Mouse (Mus musculus) olfactory bulb, adult 2 months (tissue): ENCODE results near the gene Micall1.

ENCODE experiments used
- CTCF ChIP-seq: fragments of 200-500 bp; IDR thresholded peaks from 2 replicates; pipeline ENCODE4 v1.5.1; 2012; ENCODE audit warnings: low read depth, mild to moderate bottlenecking, low read length, moderate library complexity; ENCODE audit not compliant: insufficient read depth
- POLR2A ChIP-seq: fragments of 200-500 bp; IDR thresholded peaks from 2 replicates; pipeline ENCODE4 v1.6.1; 2012; ENCODE audit warnings: mild to moderate bottlenecking, low read depth, low read length, moderate library complexity; ENCODE audit not compliant: insufficient read depth

- TF ChIP-seq CTCF (no peak), POLR2A (no peak)
Measured at GRCm38 (mm10) chr15:79141566-79141917, 32.8 kb downstream of the Micall1 start.
